Mouse (Mus musculus) heart, embryonic 14.5 days (tissue): ENCODE measurements around the gene Gm6509. TPM values are rescaled to one million over a fixed set of nuclear protein-coding genes. Genes with fewer than 3 reads are reported as not detected.
"Not testable (repeated sequence)": the region's sequence is repeated elsewhere in the genome, so short reads cannot be mapped to it uniquely, and the experiment has no call there.

ENCODE experiments used
- ATAC-seq: fragments of 200-750 bp; cut with Nextera tagmentation; 2 replicates; pipeline ENCODE4 v1.8.0; 2017; ENCODE audit warnings: low read depth, moderate TSS enrichment; ENCODE audit not compliant: insufficient number of reproducible peaks, insufficient read depth, low FRiP score
- H3K27ac ChIP-seq, 2 experiments: fragments of 200-500 bp in 1 of 2; fragments of 300-500 bp in 1 of 2; sonication (generic) in 1 of 2; replicated peaks in 1 of 2; 2 replicates each; pipeline ENCODE4 v1.5.1; 2012 to 2014; ENCODE audit warnings: low read depth in 2 of 2, low read length in 2 of 2, control low read depth in 1 of 2, mild to moderate bottlenecking in 1 of 2, mixed read lengths in 1 of 2; ENCODE audit not compliant: control insufficient read depth in 1 of 2, insufficient read depth in 1 of 2
- H3K27me3 ChIP-seq: fragments of 300-500 bp; sonication (generic); 2 replicates; pipeline ENCODE4 v1.6.1; 2014; ENCODE audit warnings: mild to moderate bottlenecking, low read length, control low read depth; ENCODE audit not compliant: control insufficient read depth, insufficient read depth
- H3K36me3 ChIP-seq: fragments of 300-500 bp; sonication (generic); 2 replicates; pipeline ENCODE4 v1.6.1; 2014; ENCODE audit warnings: mild to moderate bottlenecking, control low read depth, low read length, mixed read lengths; ENCODE audit not compliant: control insufficient read depth, insufficient read depth
- H3K4me1 ChIP-seq, 2 experiments: fragments of 200-500 bp in 1 of 2; fragments of 300-500 bp in 1 of 2; sonication (generic) in 1 of 2; 2 replicates each; pipeline ENCODE4 v1.6.1; 2012 to 2014; ENCODE audit warnings: low read length in 2 of 2, control low read depth in 1 of 2, mixed read lengths in 1 of 2; ENCODE audit not compliant: control insufficient read depth in 2 of 2, insufficient read depth in 2 of 2
- H3K4me2 ChIP-seq: fragments of 300-500 bp; sonication (generic); 2 replicates; pipeline ENCODE4 v1.6.1; 2014; ENCODE audit warnings: mild to moderate bottlenecking, low read length
- H3K4me3 ChIP-seq, 2 experiments: fragments of 200-500 bp in 1 of 2; fragments of 300-500 bp in 1 of 2; sonication (generic) in 1 of 2; 2 replicates each; pipeline ENCODE4 v1.5.1; 2012 to 2014; ENCODE audit warnings: low read length in 2 of 2, mild to moderate bottlenecking in 2 of 2, control low read depth in 1 of 2, low read depth in 1 of 2, moderate library complexity in 1 of 2; ENCODE audit not compliant: control insufficient read depth in 1 of 2, insufficient read depth in 1 of 2
- H3K9ac ChIP-seq: fragments of 300-500 bp; sonication (generic); 2 replicates; pipeline ENCODE4 v1.6.1; 2014; ENCODE audit warnings: mild to moderate bottlenecking, low read length
- H3K9me3 ChIP-seq: fragments of 300-500 bp; sonication (generic); 2 replicates; pipeline ENCODE4 v1.6.1; 2016; ENCODE audit warnings: low read length, control low read depth; ENCODE audit not compliant: control insufficient read depth
- WGBS: fragments of 180-500 bp; shearing (Covaris S2); extraction: QIAGEN DNeasy Blood & Tissue Kit; methylation state at CpG from one replicate; pipeline ENCODE4 v1.1.7; 2014; 5-methylcytosine and 5-hydroxymethylcytosine counted together
- polyA plus RNA-seq: library from polyadenylated mRNA; unstranded; fragments of >200 nt; fragmentation: Nextera tagmentation; extraction: Ambion mirVana; gene quantifications from 2 replicates; pipeline ENCODE4 v1.2.1, GENCODE M21; 2014

Gm6509 gene
- polyA plus RNA-seq, result not detected in 2 replicates

DNA sequence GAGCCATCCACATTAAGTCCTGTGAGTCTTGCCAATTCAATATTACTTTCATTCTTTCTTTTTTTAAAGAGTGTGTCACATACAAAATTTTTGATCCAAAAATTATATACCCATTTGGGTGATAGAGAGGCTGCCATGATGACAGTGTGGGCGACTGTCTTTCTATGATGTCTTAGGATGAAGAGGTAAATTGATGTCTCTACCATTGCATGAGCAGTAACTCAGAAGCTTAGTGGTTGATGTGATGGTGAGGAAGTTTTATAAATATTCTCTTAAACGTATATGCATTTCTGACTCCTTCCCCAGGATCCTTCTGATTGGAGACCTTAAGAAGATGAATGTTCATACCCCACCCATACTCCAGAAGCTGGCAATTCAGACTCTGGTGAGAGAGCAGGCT, at the start of gene Gm6509:
TSS of gene Gm6509 (plus strand) at position 301 of the 400 bp plus-strand sequence.
- not testable (repeated sequence) for H3K4me1 ChIP-seq, H3K9ac ChIP-seq, H3K4me2 ChIP-seq, ATAC-seq, H3K27me3 ChIP-seq, H3K27ac ChIP-seq, H3K36me3 ChIP-seq, H3K4me3 ChIP-seq, H3K9me3 ChIP-seq
- WGBS, result no CpG with 5 or more reads among the region's 2 CpGs

DNA sequence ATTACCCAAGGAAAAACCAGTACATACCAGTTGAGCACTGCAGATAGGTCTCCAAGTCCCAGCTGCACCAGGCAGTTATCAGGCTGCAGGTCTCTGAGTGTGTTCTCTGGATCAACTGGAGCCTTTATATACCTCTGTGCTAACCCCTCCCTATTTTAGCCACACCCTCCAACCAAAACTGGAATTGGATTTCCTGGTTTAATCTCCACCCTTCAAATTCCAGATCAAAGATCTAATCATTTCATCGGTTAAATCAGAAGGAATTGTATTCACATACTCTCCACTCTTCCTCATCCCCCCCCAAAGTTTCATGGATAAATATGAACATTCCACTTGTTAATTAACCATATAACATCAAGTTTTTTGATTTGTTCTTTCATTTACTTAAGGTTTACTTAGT, 7.5 kb upstream of the Gm6509 start, which contains the start of gene Gm3147:
TSS of gene Gm3147 (minus strand) at position 101 of the 400 bp plus-strand sequence.
- H3K4me2 ChIP-seq, H3K4me3 ChIP-seq, H3K27ac ChIP-seq, H3K9me3 ChIP-seq, H3K9ac ChIP-seq, H3K27me3 ChIP-seq, H3K4me1 ChIP-seq, ATAC-seq, H3K36me3 ChIP-seq: not testable (repeated sequence)
- no CpG with 5 or more reads among the region's 1 CpGs for WGBS

DNA sequence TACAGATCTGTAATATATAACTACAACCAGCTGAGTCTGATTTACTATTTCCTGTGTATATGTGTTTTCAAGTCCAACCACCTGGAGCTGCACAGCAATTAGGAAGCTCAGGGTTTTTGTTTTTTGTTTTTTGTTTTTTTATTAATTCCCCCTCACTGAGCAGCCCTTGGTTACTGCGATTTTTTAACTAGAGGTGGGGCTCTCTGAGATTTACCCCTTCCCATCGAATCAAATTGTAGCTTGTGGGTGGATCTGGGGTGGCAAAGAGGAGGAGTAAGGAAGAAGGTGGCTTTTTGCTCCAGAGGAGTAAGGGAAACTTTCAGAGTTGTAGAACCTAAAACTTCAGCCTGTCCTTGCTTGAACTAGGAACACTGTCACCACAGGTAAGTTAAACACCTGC, 24.3 kb downstream of the Gm6509 start, which contains the start of gene Gm6205:
TSS of gene Gm6205 (plus strand) at position 301 of the 400 bp plus-strand sequence.
- not testable (repeated sequence) for H3K9me3 ChIP-seq, H3K4me1 ChIP-seq, H3K9ac ChIP-seq, H3K27ac ChIP-seq, H3K4me2 ChIP-seq, ATAC-seq, H3K4me3 ChIP-seq, H3K27me3 ChIP-seq, H3K36me3 ChIP-seq
- WGBS, result no CpG with 5 or more reads among the region's 2 CpGs

Other genes starting within 250 kb of the Gm6509 start
- gene Gm7682, start 178.2 kb upstream of the Gm6509 start, polyA plus RNA-seq, result not detected in 2 replicates
- gene Gm3139, start 97.7 kb upstream of the Gm6509 start, polyA plus RNA-seq, result not detected in 2 replicates
- gene Gm3147, start 7.6 kb upstream of the Gm6509 start, polyA plus RNA-seq, result not detected in 2 replicates
- not detected in 2 replicates for gene Gm6205, start 24.4 kb downstream of the Gm6509 start, polyA plus RNA-seq
- gene Gm3183, start 241.5 kb downstream of the Gm6509 start, polyA plus RNA-seq, result not detected in 2 replicates